Mouse (Mus musculus): ENCODE measurements around the gene Copz2. TPM values are rescaled to one million over a fixed set of nuclear protein-coding genes. Genes with fewer than 3 reads are reported as not detected.

The Copz2 gene
- polyA plus RNA-seq, 1 experiment from 2014 or later, result 13.8 TPM

- H3K4me1 ChIP-seq, result peaks cover 69% of the 10 kb centered on the region
- no peaks in the 10 kb centered on the region for H3K27me3 ChIP-seq
- 93% methylated on average over 4 of the region's 4 CpGs for WGBS
- H3K4me3 ChIP-seq, result no peak overlapping the region
- 0 out of 2 replicates have a peak overlapping the region, but pooled peaks have one; percentile 55 for H3K27ac ChIP-seq
- no peak for ATAC-seq
- H3K4me2 ChIP-seq, result no peak overlapping the region
- H3K9ac ChIP-seq, result no peak overlapping the region
- peaks cover 5% of the 10 kb centered on the region for H3K9me3 ChIP-seq (replicated peaks)
- H3K36me3 ChIP-seq (ENCODE audit: poor library complexity, severe bottlenecking), result no peaks in the 10 kb centered on the region
Measured at GRCm38 (mm10) chr11:96895886-96896285, 46.2 kb downstream of the Copz2 start.

DNA sequence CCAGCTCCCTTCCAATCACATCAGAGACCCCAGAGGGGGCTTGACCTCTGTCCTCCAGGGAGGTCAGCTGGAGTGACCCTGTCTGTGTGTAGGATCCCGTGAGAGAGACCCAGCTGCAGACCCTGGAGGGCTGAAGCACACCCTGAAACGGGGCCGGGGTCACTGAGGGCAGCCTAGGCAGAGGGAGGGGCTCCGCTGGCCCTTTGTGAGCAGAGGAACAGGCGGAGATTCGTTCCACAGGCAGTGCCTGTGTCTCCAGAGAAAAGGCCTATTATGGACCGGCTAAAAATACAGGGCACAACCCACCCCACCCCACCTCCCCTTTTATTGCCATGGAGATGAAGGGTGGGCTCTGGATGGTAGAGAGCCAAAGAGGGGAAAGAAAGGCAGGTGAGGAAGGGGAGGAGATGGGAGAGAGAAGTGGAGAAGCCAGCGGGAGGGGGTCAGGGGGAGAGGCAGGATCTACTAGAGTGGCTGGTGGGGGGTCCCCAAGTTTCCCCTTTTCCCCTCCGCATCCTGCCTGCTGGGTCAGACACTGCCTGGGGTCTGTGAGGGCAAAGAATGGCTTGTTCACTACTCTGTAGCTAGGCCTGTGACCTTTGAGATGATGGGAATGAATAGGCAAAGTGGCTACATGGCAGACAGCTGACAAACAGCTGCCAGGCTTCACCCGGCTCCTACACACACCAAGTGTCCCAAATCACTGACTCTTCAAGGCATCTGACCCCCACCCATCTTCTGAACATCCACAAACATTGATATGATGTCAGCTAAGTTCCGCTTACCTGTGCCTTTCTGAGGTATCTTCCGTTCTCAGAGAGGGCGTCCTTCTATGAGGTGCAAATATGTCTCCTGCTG lies 50.0 kb downstream of the Copz2 start:
- Histone ChIP-seq H3K36me3 (ENCODE audit: poor library complexity, severe bottlenecking) (no peaks in the 10 kb centered on the region), H3K4me3 (no peak overlapping the region), H3K4me1 (peaks cover 79% of the 10 kb centered on the region), H3K9me3 (replicated peaks) (peaks cover 2% of the 10 kb centered on the region), H3K27me3 (no peaks in the 10 kb centered on the region), H3K9ac (peak overlapping the region; percentile 43; the same call in 1 of the 2 replicates), H3K4me2 (peak overlapping the region; percentile 38), H3K27ac (peak overlapping the region; percentile 97)
- peak; percentile 29; the same call in 1 of the 2 replicates for ATAC-seq
- WGBS, result 21% methylated on average over 12 of the region's 13 CpGs

DNA sequence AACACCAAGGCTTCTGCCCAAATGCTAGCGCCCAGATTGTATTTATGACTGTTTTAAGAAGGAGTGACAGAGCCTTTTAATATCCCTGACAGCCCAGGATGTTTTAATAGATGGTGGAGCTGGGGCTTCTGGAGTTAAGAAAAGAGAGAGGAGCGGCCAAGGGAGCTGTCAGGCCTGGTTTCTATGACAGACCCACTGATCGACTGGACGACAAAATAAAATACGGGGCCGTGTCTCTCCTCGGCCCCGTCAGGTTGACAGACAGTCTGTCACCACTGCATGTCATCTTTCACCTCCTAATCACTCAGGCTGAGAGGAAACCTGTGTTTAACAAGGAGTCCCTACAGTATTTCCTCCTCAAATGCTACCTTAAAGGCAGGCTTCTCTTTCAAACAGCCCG lies 51.7 kb downstream of the Copz2 start:
- 0 out of 2 replicates have a peak, but pooled peaks cover 4% of the 10 kb centered on the region for H3K36me3 ChIP-seq (ENCODE audit: poor library complexity, severe bottlenecking)
- H3K27ac ChIP-seq, result peak overlapping the region; percentile 97
- H3K9ac ChIP-seq, result no peak overlapping the region
- no peak overlapping the region for H3K4me2 ChIP-seq
- H3K9me3 ChIP-seq (replicated peaks), result no peaks in the 10 kb centered on the region
- no peak overlapping the region for H3K4me3 ChIP-seq
- peaks cover 89% of the 10 kb centered on the region for H3K4me1 ChIP-seq
- ATAC-seq, result no peak
- H3K27me3 ChIP-seq, result no peaks in the 10 kb centered on the region
- 42% methylated on average over 9 of the region's 9 CpGs for WGBS

DNA sequence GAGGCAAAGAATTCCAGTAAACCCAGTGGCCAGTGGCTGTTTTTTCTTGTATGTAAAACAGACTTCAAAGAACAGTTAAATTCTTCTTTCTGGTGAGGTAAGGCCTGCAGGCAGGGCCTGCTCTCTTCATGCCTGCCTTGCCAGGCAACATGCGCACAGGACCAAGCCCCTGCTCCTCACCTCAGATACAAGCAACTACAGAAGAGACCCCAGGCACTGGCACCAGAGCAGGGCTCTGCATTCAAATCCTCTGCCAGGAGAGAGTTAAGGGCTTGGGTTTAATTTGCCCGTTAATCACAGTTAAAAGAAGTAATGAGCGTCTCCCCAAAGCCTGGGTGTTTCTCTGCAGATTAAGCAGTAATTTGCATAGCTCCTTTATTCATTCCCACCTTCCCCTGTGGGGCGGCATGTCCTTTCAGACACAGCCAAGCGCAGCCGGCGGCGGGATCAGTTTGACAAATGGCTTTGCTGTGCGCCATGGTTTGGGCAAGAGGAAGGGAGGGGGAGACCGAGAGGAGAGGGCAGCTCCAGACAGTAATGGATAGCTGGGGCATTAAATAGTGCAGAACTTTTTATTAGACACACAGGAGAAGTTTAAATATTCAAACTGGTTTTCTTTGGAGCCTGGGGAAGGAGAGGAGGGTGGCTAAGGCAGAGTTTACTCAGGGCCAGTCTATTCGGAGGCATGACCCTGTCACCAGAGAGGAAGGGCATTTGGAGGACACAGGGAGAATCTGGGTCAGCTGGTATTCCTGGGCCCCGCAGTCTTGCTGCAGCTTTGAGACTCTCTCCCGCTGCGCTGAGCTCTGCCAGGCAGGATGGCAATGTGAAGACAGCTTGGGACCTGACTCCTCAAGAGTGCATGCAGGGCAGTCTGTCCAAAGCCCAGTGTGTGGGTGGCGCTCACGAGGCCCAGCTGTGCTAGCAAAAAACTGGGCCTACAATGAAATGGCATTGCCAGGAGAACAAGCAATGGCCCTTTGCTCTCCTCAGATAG lies 53.3 kb downstream of the Copz2 start:
- 3% methylated on average over 16 of the region's 16 CpGs for WGBS
- Histone ChIP-seq H3K4me1 (peaks cover 89% of the 10 kb centered on the region), H3K27me3 (no peaks in the 10 kb centered on the region), H3K9me3 (replicated peaks) (no peaks in the 10 kb centered on the region), H3K27ac (peak overlapping the region; percentile 97), H3K36me3 (ENCODE audit: poor library complexity, severe bottlenecking) (peaks cover 18% of the 10 kb centered on the region), H3K4me3 (no peak overlapping the region), H3K9ac (peak overlapping the region; percentile 38; the same call in 1 of the 2 replicates), H3K4me2 (no peak overlapping the region)
- peak; percentile 83 for ATAC-seq

- H3K27me3 ChIP-seq, result no peaks in the 10 kb centered on the region
- no peak for ATAC-seq
- 55% methylated on average over 15 of the region's 15 CpGs for WGBS
- no peaks in the 10 kb centered on the region for H3K9me3 ChIP-seq (replicated peaks)
- peaks cover 68% of the 10 kb centered on the region for H3K4me1 ChIP-seq
- peak overlapping the region; percentile 48 for H3K27ac ChIP-seq
- no peak overlapping the region for H3K4me2 ChIP-seq
- no peak overlapping the region for H3K9ac ChIP-seq
- no peak overlapping the region for H3K4me3 ChIP-seq
- peaks cover 40% of the 10 kb centered on the region for H3K36me3 ChIP-seq (ENCODE audit: poor library complexity, severe bottlenecking)
Measured at GRCm38 (mm10) chr11:96906431-96907161, 56.9 kb downstream of the Copz2 start.

DNA sequence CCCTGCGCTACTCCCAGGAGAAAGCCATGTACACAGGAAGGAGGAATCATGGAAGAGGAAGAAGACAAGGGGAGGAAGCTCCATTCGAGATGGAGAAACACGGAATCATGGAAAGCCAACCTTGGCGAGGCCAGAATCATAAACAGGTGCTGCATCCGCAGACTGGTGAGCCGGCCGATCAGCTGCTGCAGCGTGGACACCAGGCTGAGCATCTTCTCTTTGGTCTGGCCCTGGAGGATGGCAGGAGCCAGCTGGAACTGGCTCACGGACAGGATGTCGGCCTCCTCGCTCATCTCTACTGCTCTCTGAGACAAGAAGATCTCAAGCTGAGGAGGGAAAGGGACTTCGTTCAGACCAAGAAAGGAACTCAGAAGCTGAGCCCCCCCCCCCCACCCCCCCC lies 58.9 kb downstream of the Copz2 start:
- Histone ChIP-seq H3K9me3 (replicated peaks) (no peaks in the 10 kb centered on the region), H3K27me3 (no peaks in the 10 kb centered on the region), H3K4me2 (no peak overlapping the region), H3K4me3 (no peak overlapping the region), H3K27ac (no peak overlapping the region), H3K36me3 (ENCODE audit: poor library complexity, severe bottlenecking) (peaks cover 54% of the 10 kb centered on the region), H3K4me1 (peaks cover 53% of the 10 kb centered on the region), H3K9ac (0 out of 2 replicates have a peak overlapping the region, but pooled peaks have one; percentile 37)
- ATAC-seq, result no peak
- WGBS, result 94% methylated on average over 12 of the region's 12 CpGs

DNA sequence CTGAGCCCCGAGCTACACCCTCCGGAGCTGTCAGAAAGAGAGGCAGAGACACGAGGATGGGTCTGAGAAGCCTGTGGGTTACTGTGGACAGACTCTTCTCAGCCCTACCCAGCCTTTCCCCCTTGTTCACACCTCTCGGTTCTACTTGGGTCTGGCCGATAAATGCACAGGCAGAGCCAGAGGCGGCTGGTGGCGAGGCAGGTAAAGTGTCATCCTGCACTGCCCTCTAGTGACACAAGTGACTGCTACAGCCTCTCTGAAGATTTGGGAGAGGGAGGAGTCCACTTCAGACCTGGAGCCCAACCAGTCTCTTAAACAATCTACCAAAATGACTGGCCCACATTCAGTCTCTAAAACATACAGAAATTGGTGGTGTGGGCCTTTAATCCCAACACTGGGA lies 60.3 kb downstream of the Copz2 start:
- H3K4me2 ChIP-seq, result no peak overlapping the region
- H3K4me1 ChIP-seq, result peaks cover 50% of the 10 kb centered on the region
- peaks cover 54% of the 10 kb centered on the region for H3K36me3 ChIP-seq (ENCODE audit: poor library complexity, severe bottlenecking)
- no peak overlapping the region for H3K4me3 ChIP-seq
- no peaks in the 10 kb centered on the region for H3K9me3 ChIP-seq (replicated peaks)
- peak overlapping the region; percentile 8; the same call in 1 of the 2 replicates for H3K9ac ChIP-seq
- ATAC-seq, result peak; percentile 78
- H3K27ac ChIP-seq, result peak overlapping the region; percentile 31; the same call in 1 of the 2 replicates
- H3K27me3 ChIP-seq, result no peaks in the 10 kb centered on the region
- 23% methylated on average over 7 of the region's 7 CpGs for WGBS

MicroRNAs within 50 kb of the gene (microRNA counts, 519-probe panel; counts per million panel counts)
- microRNA mmu-miR-152, result 3,846 counts per million, percentile 75 among the panel's probes with 10 or more counts

Small RNA genes lying within 50 kb of the gene (microRNA-seq; reads per million reads assigned to microRNA genes)
- 24.9 reads per million, percentile 34 among the genes with 10 or more reads in this experiment for gene Mir152

Other genes with a start within 250 kb of the Copz2 start
- 36.2 and 43.0 TPM in 2 replicates for gene Snx11, start 72.3 kb upstream of the Copz2 start, polyA plus RNA-seq (2015; fragmentation: Nextera tagmentation; extraction: Ambion mirVana)
- 156 and 175 TPM in 2 replicates for gene Cbx1, start 60.7 kb upstream of the Copz2 start, polyA plus RNA-seq (2015; fragmentation: Nextera tagmentation; extraction: Ambion mirVana)
- gene Nfe2l1, start 19.9 kb upstream of the Copz2 start, polyA plus RNA-seq (2015; fragmentation: Nextera tagmentation; extraction: Ambion mirVana), result 49.0 and 56.2 TPM in 2 replicates
- gene Cdk5rap3, start 66.6 kb downstream of the Copz2 start, polyA plus RNA-seq (2015; fragmentation: Nextera tagmentation; extraction: Ambion mirVana), result 102 and 104 TPM in 2 replicates
- 0.08 and 0.25 TPM in 2 replicates for gene Prr15l, start 78.2 kb downstream of the Copz2 start, polyA plus RNA-seq (2015; fragmentation: Nextera tagmentation; extraction: Ambion mirVana)
- gene Pnpo, start 94.1 kb downstream of the Copz2 start, polyA plus RNA-seq (2015; fragmentation: Nextera tagmentation; extraction: Ambion mirVana), result 13.9 and 20.0 TPM in 2 replicates
- gene Sp2, start 133.1 kb downstream of the Copz2 start, polyA plus RNA-seq (2015; fragmentation: Nextera tagmentation; extraction: Ambion mirVana), result 18.3 and 18.8 TPM in 2 replicates
- 0.15 and 0.21 TPM in 2 replicates for gene Sp6, start 163.5 kb downstream of the Copz2 start, polyA plus RNA-seq (2015; fragmentation: Nextera tagmentation; extraction: Ambion mirVana)
- 22.8 and 23.0 TPM in 2 replicates for gene Scrn2, start 180.1 kb downstream of the Copz2 start, polyA plus RNA-seq (2015; fragmentation: Nextera tagmentation; extraction: Ambion mirVana)
- gene Lrrc46, start 191.5 kb downstream of the Copz2 start, polyA plus RNA-seq (2015; fragmentation: Nextera tagmentation; extraction: Ambion mirVana), result 3.0 and 3.6 TPM in 2 replicates
- gene Mrpl10, start 191.7 kb downstream of the Copz2 start, polyA plus RNA-seq (2015; fragmentation: Nextera tagmentation; extraction: Ambion mirVana), result 59.3 and 60.7 TPM in 2 replicates
- gene Osbpl7, start 200.8 kb downstream of the Copz2 start, polyA plus RNA-seq (2015; fragmentation: Nextera tagmentation; extraction: Ambion mirVana), result 7.8 and 8.7 TPM in 2 replicates